Mouse (Mus musculus) liver, adult (tissue): ENCODE data around the gene Nlrc5.

Experiments used
- GATA4 ChIP-seq: IDR thresholded peaks from 2 replicates; pipeline ENCODE4 v1.6.1; 2014; ENCODE audit warnings: mild to moderate bottlenecking, low read length; ENCODE audit not compliant: insufficient replicate concordance

Nlrc5 gene

DNA sequence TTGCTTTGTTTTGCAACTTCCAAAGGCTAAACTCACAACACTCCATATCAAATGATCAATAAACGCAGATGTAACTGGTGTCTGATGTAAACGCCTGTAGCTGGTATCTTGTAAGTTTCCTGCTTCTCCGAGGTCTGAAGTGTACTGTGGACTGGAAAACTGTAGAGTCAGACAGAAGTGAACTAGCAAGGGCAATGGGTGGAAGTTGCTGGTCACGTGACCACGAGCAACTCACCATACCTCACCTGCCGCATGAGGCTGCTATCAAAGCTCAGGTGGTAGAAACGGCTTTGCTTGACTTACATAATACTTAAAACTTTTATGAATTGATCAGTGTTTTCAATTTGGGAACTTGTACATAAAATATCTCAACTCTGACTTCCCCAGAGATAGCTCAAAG lies 93.0 kb downstream of the Nlrc5 start:
- TF ChIP-seq GATA4, result no peak

GRCm38 (mm10) chr8:94528245-94528644 lies 94.1 kb downstream of the Nlrc5 start:
- TF ChIP-seq GATA4, result peak; percentile 78; the same call in 1 of the 2 replicates

- no peak for TF ChIP-seq GATA4
These were observed 95.7 kb downstream of the Nlrc5 start for GRCm38 (mm10) chr8:94529875-94530274.

- no peak for TF ChIP-seq GATA4
These were observed 96.5 kb downstream of the Nlrc5 start for GRCm38 (mm10) chr8:94530643-94531042.

GRCm38 (mm10) chr8:94532000-94532399 lies 97.8 kb downstream of the Nlrc5 start:
- TF ChIP-seq GATA4, result no peak

- no peak for TF ChIP-seq GATA4
These were observed 98.3 kb downstream of the Nlrc5 start for GRCm38 (mm10) chr8:94532525-94532872.

DNA sequence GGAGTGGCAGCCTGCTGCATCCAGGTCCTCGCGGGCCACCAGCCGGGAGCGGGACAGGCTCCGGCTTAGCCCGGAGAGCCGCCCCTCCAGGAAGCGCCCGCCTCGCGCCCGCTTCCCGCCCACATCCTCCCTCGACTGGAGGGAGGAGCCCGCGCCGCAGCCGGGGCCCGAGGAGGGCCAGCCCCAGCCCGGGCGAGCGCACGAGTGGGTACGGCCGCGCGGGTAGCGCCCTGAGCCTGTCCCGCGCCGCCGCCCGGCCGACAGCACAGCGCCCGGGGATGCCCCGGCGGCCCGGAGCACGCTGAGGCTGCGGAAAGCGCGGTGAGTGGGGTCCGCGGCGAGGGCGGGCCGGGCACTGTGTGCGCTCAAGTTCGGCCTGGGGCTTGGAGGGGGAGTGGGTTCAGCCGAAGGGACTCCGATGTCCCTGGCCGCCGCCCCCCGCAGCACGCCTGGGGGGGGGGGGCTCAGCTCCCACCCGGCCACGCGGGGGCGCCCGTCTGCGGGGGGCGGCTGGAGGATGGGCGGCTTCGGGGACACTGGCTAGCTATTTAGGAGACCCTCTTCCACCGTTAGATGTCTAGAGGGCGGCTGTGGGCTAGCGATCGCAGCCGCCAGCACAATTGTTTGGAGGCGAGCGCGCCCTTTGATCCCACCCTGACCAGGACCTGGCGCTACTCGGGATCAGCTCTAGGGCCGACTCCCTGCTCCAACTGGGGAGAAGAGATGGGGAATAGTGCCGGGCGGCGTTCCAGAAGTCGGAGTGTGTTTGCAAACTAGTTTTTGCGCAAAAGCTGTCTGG lies 98.9 kb downstream of the Nlrc5 start, which contains the start of gene Cpne2:
Cpne2 (plus strand) TSS at position 118 of the 799 bp plus-strand sequence.
- no peak for TF ChIP-seq GATA4

GRCm38 (mm10) chr8:94534612-94535011 lies 100.5 kb downstream of the Nlrc5 start:
- no peak for TF ChIP-seq GATA4

- no peak for TF ChIP-seq GATA4
These were observed 101.5 kb downstream of the Nlrc5 start for GRCm38 (mm10) chr8:94535631-94536030.

DNA sequence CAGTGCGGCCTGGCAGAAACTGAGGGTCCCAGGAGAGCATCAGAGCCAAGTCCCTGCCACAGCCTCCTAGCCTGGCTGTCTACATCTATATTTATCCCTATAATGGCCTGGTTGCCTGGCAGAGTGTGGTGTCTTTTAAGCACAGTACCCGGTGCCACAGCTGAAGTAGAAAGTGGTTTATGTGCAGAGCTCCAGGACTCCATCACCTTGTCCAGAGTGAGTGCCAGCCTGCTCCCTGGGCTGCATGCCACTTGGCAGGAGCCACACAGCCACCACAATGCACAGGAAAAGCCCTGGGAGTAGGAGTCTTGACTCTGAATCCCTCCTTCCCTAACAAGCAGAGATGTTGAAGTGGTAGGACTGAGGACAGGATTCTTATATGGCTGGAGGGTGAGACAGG lies 103.3 kb downstream of the Nlrc5 start:
- no peak for TF ChIP-seq GATA4

GRCm38 (mm10) chr8:94540025-94540424 lies 105.9 kb downstream of the Nlrc5 start:
- no peak for TF ChIP-seq GATA4

- no peak for TF ChIP-seq GATA4
These were observed 107.0 kb downstream of the Nlrc5 start for GRCm38 (mm10) chr8:94540889-94541795.

DNA sequence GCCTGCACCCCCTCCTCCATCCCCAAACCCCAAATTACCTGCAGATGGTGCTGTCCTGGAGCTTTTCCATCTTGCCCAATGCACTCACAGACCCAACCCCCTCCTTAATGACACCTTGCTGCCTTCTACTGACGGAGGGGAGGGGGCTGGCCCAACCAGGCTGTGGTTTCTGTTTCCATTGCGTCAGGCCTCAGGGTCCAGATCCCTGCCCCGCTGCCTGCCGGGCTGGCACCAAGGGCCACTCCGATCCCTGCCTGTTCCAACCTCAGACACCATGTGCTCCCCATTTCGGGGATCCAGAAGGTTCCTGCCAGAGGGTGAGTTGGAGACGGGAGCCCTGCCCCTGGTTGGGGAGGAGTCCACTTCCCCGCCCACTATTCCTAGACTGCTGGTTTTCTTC lies 109.8 kb downstream of the Nlrc5 start:
- TF ChIP-seq GATA4, result no peak

- TF ChIP-seq GATA4, result no peak
These were observed 114.9 kb downstream of the Nlrc5 start for GRCm38 (mm10) chr8:94549041-94549440.

DNA sequence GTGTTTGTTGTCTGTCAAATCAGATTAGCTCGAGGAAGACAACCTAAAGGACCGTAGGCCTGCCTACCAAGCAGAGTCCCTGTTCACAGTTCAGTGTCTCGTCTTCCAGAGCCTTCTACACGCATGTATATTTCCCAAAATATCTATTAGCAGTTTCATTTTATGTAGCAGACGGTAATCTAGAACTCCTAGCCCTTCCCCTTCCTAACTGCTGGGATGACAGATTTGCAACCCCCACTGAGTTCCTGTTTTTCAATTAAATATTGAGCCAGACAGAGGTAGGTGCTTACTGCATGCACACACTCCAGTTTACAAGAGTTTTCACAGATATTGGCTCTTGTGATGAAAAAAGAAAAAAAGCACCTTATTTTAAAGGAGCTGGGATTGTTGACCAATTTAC lies 115.3 kb downstream of the Nlrc5 start:
- peak; percentile 31; the same call in 1 of the 2 replicates for TF ChIP-seq GATA4

- no peak for TF ChIP-seq GATA4
These were observed 115.8 kb downstream of the Nlrc5 start for GRCm38 (mm10) chr8:94549998-94550397.
